Mouse (Mus musculus) gastrocnemius, postnatal 14 days (tissue): ENCODE measurements around the gene Muc3. TPM values are rescaled to one million over a fixed set of nuclear protein-coding genes. Genes with fewer than 3 reads are reported as not detected.

Experiments used
- DNase-seq: peaks from one replicate; pipeline ENCODE4 v3.0.0; 2021; ENCODE audit warnings: mixed read lengths
- intact Hi-C: fragments of 180-260 bp; cut with DNase I; formaldehyde crosslinking; loops from one replicate; pipeline ENCODE4 v1.15.1; 2025; ENCODE audit warnings: low total_unique reads
- total RNA-seq, 2 experiments: library from RNA; stranded (reverse); gene quantifications; 2 replicates each; pipeline ENCODE4 v1.2.3; 2021

Muc3 gene
- total RNA-seq, 2 experiments from 2014 or later, result not detected

DNA sequence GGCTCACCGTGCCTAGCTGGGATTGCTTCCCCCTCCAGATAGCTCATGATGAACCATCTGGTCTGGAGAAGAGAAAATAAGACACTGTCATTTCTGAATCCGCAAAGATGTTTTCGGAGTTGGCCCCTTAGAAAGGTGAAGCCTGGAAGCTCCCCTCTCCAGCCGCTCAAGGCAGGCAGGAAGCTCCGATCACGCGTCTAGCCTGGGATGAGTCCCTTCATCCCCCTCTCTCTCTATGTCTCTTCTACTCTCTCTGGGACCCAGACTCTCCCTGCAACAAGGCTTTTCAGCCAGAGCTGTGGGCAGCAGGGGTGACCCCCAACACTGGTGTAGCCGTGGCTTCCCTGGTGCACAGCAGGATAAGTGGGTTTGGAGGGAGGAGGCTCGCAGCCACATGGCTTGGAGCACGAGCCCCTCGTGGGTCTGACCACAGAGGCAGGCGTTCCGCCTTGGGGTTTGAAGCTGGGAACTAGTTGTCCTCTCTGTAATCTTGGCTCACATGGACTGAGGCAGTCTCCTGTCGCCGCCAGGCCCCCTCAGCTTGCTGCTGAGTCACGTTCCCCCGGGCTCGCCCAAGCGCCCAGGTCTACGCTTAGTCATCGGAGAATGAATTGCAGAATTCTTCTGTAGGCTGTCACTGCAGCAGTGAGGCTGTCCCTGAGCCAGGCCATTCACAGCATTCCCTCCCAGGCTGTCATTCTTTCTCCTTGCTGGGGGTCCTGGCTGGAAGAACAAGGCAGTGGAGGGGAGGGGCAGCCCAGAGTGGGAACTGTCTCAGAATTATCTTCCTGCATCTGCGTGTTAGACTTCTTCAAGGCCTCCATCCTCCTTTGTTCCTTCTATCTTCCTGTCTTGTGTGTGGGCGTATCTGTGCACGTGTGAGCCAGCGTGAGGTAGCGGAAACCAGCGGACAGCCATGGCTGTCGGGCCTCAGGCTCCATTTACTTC, 46.3 kb downstream of the Muc3 start:
- DNase-seq, result peak; percentile 65
- intact Hi-C loops, result no loop called here

DNA sequence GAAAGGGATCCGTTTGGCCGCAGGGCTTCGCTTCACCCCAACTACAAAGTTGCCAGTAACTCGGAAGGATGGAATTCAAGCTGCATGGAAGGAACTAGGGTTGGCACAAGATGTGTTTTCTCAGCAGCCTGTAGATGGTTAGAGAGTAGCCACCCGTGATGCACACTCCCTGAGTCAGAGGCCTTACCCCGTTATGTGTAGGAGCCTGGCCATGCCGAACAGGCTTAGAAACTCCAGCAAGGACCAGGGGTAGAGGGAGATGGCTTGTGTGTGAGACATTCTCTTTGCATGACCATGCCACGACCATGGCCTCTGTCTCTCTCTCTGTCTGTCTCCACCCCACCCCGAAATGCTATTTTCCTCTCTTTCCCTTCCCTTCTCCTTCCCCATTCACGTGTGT, 47.0 kb downstream of the Muc3 start:
- no peak for DNase-seq
- intact Hi-C loops, result no loop called here

DNA sequence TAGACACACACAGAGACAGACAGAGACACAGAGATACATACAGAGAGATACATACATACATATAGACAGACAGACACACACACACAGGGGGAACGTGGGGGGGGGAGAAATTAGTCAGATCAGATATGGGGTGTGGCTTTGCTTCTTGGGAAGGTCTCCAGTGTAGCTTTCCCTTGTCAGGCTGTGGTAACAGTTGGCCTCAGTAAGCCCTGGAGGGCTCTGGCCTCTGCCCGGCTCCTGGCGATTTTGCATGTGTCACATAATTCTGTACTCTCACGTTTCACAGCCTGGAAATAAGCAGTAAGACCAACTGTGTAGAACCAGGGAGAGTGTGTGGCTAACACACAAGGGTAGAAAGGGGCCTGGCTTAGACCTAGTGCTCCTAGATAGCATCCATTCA, 48.5 kb downstream of the Muc3 start:
- intact Hi-C loops, result no loop called here
- no peak for DNase-seq

DNA sequence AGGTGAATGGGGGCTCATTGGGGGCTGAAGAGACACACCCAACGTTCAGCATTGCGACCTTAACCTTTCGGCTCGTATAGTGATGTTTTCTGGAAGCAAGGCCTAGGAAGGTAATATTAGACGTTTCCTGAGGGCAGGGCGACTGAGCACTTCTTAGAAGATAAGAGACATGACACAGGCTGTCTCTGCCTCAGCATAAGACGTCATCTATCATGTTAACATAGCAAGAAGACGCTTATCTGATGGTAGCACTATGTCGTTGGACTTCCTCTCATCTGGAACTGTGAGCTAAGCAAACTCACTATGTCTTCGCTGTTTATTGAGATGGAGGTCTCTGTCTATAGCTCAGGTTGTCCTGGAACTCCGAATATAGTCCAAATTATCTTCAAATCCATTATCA, 50.7 kb downstream of the Muc3 start:
- intact Hi-C loops, result no loop called here
- no peak for DNase-seq

DNA sequence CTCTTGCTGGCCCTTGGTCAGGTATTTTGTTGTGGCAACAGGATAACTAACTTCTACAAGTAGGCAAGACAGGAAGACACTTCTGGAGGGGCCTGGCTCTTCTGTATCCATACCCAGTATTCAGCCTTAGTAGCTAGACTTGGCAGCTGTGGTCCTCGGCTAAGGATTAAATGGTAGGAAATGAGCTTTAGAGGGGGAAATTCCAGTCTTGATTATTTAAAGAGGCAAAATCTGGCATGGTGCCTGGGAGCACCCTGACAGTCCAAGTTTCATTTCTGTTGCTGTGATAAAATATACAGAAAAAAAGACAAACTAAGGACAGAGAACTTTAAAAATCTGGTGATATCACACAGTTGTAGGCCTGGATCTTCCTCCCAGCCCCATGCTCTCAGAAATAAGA, 53.1 kb downstream of the Muc3 start:
- DNase-seq, result no peak
- intact Hi-C loops, result no loop called here

DNA sequence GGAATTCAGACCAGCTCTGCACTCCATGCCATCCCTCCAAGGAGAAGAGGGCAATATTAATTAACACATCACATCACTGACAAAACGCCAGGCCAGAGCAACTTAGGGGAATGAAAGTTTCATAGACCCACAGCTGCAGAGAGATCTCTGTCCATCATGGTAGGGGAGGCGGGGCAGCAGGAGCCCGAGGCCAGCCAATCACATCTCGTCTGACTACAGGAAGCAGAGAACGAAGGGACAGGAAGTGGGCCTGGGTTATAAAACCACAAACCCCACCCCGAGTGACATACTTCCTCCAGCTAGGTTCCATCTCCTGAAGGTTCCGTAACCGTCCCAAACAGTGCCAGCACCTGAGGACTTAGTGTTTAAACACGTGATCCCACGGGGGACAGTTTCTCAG, 54.0 kb downstream of the Muc3 start:
- intact Hi-C loops, result no loop called here
- DNase-seq, result no peak

DNA sequence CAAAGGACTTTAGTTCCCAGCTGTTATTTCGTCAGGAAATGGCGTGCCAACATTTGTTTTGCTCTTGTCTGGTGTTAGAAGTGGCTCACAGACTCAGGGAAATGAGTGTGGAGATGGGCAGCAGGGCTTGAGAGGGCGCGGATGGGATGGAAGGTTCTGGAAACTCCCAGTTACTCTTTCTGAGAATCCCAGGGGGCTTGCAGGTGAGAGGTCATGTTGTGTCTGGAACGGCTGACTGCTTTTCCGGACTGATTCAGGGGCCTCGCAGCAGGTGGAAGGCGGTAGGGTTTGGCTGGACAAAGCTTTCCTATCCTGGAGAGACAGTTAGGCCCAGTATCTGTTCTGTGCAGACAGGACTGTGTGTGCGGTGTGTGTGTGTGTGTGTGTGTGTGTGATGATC, 55.4 kb downstream of the Muc3 start:
- no peak for DNase-seq
- intact Hi-C loops, result no loop called here

DNA sequence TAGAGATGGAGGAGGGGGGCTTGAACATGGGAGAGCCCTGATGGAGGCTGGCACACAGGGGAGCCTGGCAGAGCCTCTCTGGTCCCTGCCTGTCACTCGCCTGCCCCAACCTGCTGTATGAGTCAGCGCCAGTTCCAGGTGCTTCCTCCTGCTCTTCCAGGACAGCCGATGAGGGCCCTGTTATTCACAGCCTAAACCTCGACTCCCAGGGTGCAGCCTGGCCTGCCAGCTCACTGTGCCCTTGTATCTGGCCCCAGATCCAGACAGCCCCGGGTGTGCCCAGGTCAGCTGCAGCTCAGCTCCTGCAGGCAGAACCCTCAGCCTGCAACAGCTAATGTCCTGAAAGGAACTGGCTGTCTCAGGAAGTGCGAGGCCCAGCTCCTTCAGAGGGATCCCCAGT, 57.6 kb downstream of the Muc3 start:
- intact Hi-C loops, result no loop called here
- no peak for DNase-seq

DNA sequence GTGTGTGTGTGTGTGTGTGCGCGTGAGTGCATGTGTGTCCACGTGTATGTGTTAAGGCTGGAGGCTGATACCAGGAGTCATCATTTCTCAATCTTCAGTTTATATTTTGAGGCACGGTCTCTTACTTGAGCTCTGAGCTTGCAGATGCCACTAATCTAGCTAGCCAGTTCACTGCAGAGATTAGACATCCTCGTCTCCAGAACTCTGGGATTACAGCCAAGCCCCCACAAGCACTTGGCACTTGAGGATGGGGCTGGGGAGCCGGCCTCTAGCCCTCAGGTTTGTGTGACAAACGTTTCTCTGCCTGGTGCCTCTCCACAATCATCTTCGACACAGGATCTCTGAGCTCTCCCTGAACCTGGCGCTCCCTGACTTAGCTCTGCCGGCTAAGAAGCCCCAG, 58.3 kb downstream of the Muc3 start:
- no peak for DNase-seq
- intact Hi-C loops, result no loop called here

DNA sequence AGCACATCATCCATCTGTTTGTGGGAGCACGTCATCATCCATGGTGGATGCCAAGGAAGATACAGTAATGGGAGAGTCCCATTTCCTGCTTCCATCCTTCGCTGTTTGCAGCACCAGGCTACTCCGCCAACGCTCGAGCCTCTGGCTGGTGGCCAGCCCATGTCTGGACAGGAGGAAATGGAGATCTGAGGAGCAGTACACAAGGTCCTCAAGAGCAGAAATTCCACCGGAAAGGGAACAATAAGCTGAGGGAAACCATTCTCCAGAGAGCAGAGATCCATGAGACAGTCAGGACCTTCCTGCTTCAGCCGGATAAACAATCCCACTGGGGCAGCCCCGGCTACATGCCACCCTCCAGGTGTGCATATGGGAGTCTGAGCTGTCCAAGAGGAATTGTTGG, 61.7 kb downstream of the Muc3 start:
- intact Hi-C loops, result no loop called here
- peak; percentile 50 for DNase-seq

DNA sequence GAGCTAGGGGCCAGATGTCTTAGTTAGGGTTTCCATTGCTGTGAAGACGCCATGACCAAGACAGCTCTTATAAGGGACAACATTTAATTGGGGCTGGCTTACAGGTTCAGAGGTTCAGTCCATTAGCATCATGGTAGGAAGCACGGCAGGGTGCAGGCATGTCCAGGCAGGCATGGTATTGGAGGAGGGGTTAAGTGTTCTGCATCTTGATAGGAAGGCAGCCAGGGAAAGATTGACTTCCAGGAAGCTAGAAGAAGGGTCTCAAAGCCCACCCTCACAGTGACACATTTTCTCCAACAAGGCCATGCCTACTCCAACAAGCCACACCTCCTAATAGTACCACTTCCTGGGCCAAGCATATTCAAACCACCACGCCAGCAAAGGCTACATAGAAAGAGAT, 63.4 kb downstream of the Muc3 start:
- intact Hi-C loops, result no loop called here
- no peak for DNase-seq

DNA sequence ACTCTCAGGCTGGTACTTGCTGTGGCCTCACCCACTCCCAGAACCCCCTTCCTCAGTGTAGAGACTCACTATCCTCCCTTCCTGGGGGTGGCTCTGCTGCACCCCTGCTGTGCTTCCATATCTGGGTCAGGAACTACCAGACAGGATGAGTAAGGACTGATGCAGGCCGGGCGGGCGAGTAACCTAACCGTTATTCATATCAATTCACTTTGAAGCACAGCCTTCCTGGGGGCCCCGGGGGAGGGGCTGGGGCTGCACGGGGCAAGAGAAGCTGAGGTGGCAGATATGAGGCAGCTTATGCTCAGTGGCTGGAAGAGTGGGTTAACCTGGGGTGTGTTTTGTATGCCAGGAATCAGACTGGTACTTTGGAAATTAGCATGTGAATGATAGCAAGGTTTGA, 64.1 kb downstream of the Muc3 start:
- no peak for DNase-seq
- intact Hi-C loops, result no loop called here

Other genes with a start within 250 kb of the Muc3 start
- gene Ift22, start 241.2 kb downstream of the Muc3 start, total RNA-seq, result 1 to 10 TPM; 5.4 to 6.2 TPM
- 100 to 1,000 TPM; 154 to 159 TPM for gene Fis1, start 196.0 kb downstream of the Muc3 start, total RNA-seq
- 1 to 10 TPM; 2.0 to 2.1 TPM for gene Cldn15, start 182.7 kb downstream of the Muc3 start, total RNA-seq
- gene Plod3, start 162.3 kb downstream of the Muc3 start, total RNA-seq, result 10 to 100 TPM; 21.8 to 24.3 TPM
- 10 to 100 TPM; 49.2 to 51.1 TPM for gene Znhit1, start 161.3 kb downstream of the Muc3 start, total RNA-seq
- gene Vgf, start 122.9 kb downstream of the Muc3 start, total RNA-seq, result not detected
- 10 to 100 TPM; 24.3 to 26.0 TPM for gene Ap1s1, start 103.2 kb downstream of the Muc3 start, total RNA-seq
- gene Serpine1, start 77.1 kb downstream of the Muc3 start, total RNA-seq, result 1 to 10 TPM; 1.2 to 1.9 TPM
- 1 to 10 TPM; 7.6 to 9.1 TPM for gene Trim56, start 33.1 kb downstream of the Muc3 start, total RNA-seq
- under 1 TPM; 0.21 to 0.31 TPM for gene Muc3a, start 63.1 kb upstream of the Muc3 start, total RNA-seq
- 10 to 100 TPM; 48.8 to 59.8 TPM for gene Ache, start 138.2 kb upstream of the Muc3 start, total RNA-seq
- 10 to 100 TPM; 30.5 to 36.3 TPM for gene Ufsp1, start 145.3 kb upstream of the Muc3 start, total RNA-seq
- gene Srrt, start 158.4 kb upstream of the Muc3 start, total RNA-seq, result 10 to 100 TPM; 39.0 to 40.6 TPM
- 1 to 10 TPM; 7.9 to 9.6 TPM for gene Trip6, start 165.1 kb upstream of the Muc3 start, total RNA-seq
- gene Slc12a9, start 184.3 kb upstream of the Muc3 start, total RNA-seq, result 1 to 10 TPM; 3.1 to 3.3 TPM
- gene Ephb4, start 200.8 kb upstream of the Muc3 start, total RNA-seq, result 10 to 100 TPM; 26.5 to 27.4 TPM